Mouse (Mus musculus): ENCODE measurements around the gene Ccdc188. TPM values are rescaled to one million over a fixed set of nuclear protein-coding genes. Genes with fewer than 3 reads are reported as not detected.

Ccdc188 gene
- polyA plus RNA-seq, 1 experiment from 2014 or later = not detected

DNA sequence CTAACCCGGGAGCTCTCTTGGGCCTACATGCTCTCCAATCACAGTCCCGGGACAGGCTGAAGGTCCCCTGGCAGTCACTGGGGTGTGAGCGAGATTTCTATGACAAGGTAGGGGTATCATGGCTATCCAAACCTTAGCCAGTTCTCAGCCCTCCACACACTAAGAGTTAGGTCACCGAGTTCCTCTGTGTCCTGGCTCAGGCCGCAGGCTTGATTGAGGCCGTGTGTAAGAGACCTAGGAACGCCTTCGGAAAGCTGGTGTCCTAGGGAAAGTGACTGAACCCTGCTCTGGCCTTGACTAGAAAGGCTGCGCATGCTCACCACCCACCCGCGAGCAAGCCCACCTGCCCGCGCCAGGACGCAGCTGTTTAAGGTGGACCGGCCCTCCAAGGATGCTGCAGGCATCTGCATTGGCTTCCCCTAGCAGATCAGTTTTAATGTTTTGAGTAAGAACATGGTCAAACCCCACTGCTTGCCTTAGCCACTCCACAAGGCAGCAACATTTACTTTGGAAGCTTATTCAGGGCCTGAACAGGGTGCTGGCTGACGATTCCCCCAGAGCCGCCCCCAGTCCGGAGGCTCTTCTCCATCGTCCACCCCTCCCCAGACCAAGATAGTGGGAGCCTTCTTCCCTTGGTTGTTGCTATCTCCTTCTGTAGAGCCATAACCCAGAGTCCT is 17.8 kb downstream of the Ccdc188 start:
- H3K36me3 ChIP-seq (ENCODE audit: control insufficient read depth, insufficient read depth) = peaks cover 15% of the 10 kb centered on the region; the same call in 1 of the 2 replicates
- peak overlapping the region; percentile 70 for H3K4me2 ChIP-seq (ENCODE audit: low read depth, low read length)
- peaks cover 25% of the 10 kb centered on the region for H3K27me3 ChIP-seq (ENCODE audit: control insufficient read depth, insufficient read depth, low read depth, low read length)
- H3K4me1 ChIP-seq (ENCODE audit: control insufficient read depth, low read depth, low read length) = peaks cover 4% of the 10 kb centered on the region
- peak overlapping the region; percentile 68 for H3K4me3 ChIP-seq (ENCODE audit: low read depth, low read length)
- H3K27ac ChIP-seq (ENCODE audit: low read length) = 0 out of 2 replicates have a peak overlapping the region, but pooled peaks have one; percentile 45
- peak overlapping the region; percentile 58; the same call in 1 of the 2 replicates for H3K9ac ChIP-seq (ENCODE audit: low read depth, low read length)
- 11% methylated on average over 19 of the region's 19 CpGs for WGBS (ENCODE audit: insufficient replicate concordance)
- ATAC-seq (ENCODE audit: low read depth) = peak; percentile 12
- no peaks in the 10 kb centered on the region for H3K9me3 ChIP-seq (replicated peaks; ENCODE audit: control insufficient read depth, low read length)

DNA sequence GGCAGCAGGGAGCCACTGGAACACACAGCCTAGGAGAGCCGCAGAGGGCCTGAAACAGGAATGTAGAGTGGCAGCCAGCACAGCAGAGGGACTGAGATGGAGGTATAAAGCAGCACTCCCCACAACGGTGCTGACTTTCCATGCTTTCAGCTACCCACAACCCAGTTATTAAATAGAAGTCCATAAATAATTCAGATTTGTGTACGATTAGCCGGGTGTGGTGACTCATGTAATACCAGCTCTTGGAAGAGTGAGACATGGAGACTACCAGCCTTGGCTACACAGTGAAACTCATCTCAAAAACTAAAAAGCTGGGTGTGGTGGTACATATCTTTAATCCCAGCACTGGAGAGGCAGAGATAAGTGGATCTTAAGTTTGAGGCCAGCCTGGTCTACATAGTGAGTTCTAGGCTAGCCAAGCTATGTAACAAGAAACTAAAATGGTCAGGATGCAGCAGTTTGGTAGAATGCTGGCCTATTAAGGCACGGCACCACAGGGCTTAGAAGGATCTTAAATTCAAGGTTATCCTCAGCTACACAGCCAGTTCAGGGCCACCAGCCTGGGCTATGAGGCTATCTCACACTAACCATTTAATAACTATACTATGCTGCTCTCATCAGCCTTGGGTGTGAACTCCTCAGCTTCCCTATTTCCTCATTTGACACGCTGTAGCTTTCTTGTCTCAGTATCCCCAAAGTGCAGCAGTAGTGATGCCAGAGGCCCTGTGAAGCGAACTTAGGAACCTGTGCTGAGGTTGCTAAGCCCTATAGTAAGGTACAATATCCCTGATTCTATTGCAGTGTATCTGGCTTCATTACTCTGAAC is 19.2 kb downstream of the Ccdc188 start:
- Histone ChIP-seq H3K27ac (ENCODE audit: low read length) (no peak overlapping the region), H3K27me3 (ENCODE audit: control insufficient read depth, insufficient read depth, low read depth, low read length) (peaks cover 25% of the 10 kb centered on the region), H3K4me1 (ENCODE audit: control insufficient read depth, low read depth, low read length) (peaks cover 4% of the 10 kb centered on the region), H3K4me2 (ENCODE audit: low read depth, low read length) (no peak overlapping the region), H3K9ac (ENCODE audit: low read depth, low read length) (no peak overlapping the region), H3K4me3 (ENCODE audit: low read depth, low read length) (no peak overlapping the region), H3K9me3 (replicated peaks; ENCODE audit: control insufficient read depth, low read length) (no peaks in the 10 kb centered on the region), H3K36me3 (ENCODE audit: control insufficient read depth, insufficient read depth) (peaks cover 27% of the 10 kb centered on the region)
- 69% methylated on average over 7 of the region's 7 CpGs for WGBS (ENCODE audit: insufficient replicate concordance)
- no peak for ATAC-seq (ENCODE audit: low read depth)

DNA sequence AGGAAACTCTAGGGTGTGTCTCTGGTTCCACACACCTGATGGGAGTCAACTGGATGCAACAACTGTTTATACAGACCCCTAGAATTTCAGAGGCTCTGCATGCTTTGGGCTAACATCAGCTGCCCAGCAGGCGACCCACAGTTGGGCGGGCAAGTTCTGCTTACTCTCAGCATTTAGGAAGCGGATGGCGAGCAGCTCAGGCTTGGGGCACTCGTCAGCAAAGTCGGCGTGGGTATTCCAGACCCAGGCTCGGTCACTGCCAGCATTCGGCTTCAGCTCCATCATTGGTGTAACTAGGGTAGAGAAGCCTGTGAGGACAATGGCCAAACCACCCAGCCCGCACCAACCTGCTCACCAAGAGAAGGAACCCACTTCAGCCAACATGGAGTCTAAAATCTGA is 23.9 kb downstream of the Ccdc188 start:
- H3K9ac ChIP-seq (ENCODE audit: low read depth, low read length) = no peak overlapping the region
- H3K27ac ChIP-seq (ENCODE audit: low read length) = no peak overlapping the region
- H3K36me3 ChIP-seq (ENCODE audit: control insufficient read depth, insufficient read depth) = peaks cover 64% of the 10 kb centered on the region
- H3K9me3 ChIP-seq (replicated peaks; ENCODE audit: control insufficient read depth, low read length) = no peaks in the 10 kb centered on the region
- WGBS (ENCODE audit: insufficient replicate concordance) = 79% methylated on average over 10 of the region's 10 CpGs
- H3K27me3 ChIP-seq (ENCODE audit: control insufficient read depth, insufficient read depth, low read depth, low read length) = no peaks in the 10 kb centered on the region
- H3K4me3 ChIP-seq (ENCODE audit: low read depth, low read length) = no peak overlapping the region
- no peak for ATAC-seq (ENCODE audit: low read depth)
- no peak overlapping the region for H3K4me2 ChIP-seq (ENCODE audit: low read depth, low read length)
- H3K4me1 ChIP-seq (ENCODE audit: control insufficient read depth, low read depth, low read length) = peaks cover 1% of the 10 kb centered on the region

DNA sequence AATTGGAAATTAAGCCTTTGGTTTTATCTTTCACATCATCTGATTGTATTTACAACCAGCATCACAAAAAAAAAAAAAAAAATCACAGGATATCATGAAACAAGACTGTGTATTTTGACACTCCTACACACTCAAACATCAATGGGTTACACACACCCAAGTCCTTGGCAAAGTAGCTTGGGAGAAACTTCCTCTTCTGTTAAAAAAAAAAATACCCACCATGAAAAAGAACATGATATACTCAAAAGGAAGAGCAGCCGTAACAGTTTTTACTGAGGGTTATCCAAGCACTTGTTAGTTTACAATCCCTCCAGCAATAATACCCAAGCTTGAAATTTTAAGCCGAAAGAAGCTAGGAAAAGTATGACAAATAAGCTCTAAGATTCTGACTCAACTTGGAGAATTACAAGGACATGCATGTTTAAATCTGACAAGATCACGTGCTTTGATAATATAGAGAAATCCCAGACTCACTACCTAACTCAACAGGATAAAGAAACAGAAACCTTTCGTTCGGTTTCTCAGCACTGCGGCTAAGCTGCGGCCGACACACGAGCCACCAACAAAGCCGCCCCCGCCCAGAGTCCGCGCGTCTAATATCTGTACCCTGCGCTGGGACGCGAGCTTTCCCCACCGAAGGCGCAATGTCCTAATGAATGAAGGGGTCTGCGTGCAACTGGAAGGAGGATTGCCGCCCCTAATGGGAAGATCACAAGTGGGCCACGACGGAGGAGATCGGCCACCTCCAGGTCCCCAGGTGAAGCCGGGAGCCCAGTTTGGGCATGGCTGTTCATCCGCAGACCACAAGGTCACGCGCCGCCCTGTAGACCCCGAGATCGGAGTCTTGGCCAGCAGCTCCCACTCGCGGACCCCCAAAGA is 30.1 kb downstream of the Ccdc188 start:
- Histone ChIP-seq H3K4me1 (ENCODE audit: control insufficient read depth, low read depth, low read length) (peaks cover 32% of the 10 kb centered on the region), H3K4me3 (ENCODE audit: low read depth, low read length) (peak overlapping the region; percentile 93), H3K36me3 (ENCODE audit: control insufficient read depth, insufficient read depth) (peaks cover 48% of the 10 kb centered on the region), H3K27me3 (ENCODE audit: control insufficient read depth, insufficient read depth, low read depth, low read length) (no peaks in the 10 kb centered on the region), H3K9ac (ENCODE audit: low read depth, low read length) (peak overlapping the region; percentile 88), H3K9me3 (replicated peaks; ENCODE audit: control insufficient read depth, low read length) (no peaks in the 10 kb centered on the region), H3K27ac (ENCODE audit: low read length) (peak overlapping the region; percentile 87), H3K4me2 (ENCODE audit: low read depth, low read length) (peak overlapping the region; percentile 97)
- WGBS (ENCODE audit: insufficient replicate concordance) = under 1% methylated on average over 33 of the region's 33 CpGs
- no peak for ATAC-seq (ENCODE audit: low read depth)

DNA sequence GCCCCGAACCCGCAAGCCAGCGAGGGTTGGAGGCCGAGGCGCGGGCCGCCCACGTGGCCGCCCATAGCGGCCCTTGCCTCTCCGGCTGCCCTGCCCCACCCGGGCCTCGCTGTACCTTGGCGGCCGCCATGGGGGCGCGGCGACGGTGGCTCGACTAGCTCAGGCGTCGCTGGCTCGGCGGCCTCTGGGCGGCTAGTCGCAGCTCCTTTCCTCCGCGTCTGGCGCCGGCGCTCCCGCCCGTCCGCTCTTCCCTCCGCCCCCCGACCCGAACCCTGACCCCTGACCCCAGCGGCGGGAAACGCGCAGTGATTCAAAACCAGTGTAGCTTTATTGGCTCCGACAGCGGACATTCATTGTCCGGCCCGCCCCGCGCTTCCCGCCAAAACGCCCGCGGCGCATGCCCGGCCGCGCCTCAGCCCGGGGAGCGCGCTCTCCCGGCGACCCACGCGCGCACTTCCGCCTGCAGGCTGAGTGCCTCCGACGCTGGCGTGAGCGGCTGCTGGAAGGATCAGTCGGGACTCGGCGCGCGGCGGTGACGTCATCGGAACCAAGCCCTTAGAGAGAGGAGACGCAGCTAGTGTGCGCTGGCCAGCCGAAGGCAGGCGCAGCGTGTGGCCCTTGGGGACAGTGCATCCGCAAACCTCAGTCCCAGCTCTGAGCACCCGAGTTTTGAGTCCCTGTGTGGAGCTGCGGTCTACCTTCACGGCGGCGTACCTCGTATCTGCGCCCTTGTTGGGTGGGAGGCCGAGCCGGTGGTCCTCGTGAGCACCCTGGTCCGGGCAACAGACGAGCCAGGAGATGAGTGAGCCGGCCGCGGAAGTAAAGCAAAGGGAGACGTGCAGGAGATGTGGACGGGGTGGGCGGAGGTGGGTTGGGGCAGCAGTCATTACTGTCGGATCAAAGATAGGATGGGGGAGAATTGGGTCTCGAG is 31.0 kb downstream of the Ccdc188 start, which contains the start of the genes Trmt2a and Ranbp1:
Gene Trmt2a, plus strand, starts transcription at position 247 of the 931 bp plus-strand sequence.
Gene Ranbp1, minus strand, starts transcription at position 300 of the 931 bp plus-strand sequence.
- H3K36me3 ChIP-seq (ENCODE audit: control insufficient read depth, insufficient read depth) = peaks cover 48% of the 10 kb centered on the region
- under 1% methylated on average over 96 of the region's 102 CpGs for WGBS (ENCODE audit: insufficient replicate concordance)
- H3K4me1 ChIP-seq (ENCODE audit: control insufficient read depth, low read depth, low read length) = peaks cover 32% of the 10 kb centered on the region

DNA sequence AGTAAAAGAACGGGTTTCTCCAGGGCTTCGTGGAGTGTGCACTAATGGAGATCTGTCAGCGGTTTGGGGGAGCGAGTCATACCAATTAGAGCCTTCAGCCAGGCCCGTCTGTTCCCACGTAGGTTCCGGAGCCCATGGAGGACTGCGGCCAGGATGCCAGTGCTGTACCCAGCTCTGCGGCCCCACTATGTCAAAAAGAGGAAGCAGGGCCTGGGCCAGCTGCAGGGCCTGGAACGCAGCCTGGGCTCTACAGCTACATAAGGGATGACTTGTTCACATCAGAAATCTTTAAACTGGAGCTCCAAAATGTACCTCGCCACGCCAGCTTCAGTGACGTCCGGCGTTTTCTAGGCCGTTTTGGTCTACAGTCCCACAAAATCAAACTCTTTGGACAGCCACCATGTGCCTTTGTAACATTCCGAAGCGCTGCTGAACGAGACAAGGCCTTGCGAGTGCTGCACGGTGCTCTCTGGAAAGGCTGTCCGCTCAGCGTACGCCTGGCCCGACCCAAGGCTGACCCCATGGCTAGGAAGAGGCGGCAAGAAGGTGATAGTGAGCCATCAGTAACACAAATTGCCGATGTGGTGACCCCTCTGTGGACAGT is 31.8 kb downstream of the Ccdc188 start:
- H3K9ac ChIP-seq (ENCODE audit: low read depth, low read length) = peak overlapping the region; percentile 90
- H3K36me3 ChIP-seq (ENCODE audit: control insufficient read depth, insufficient read depth) = peaks cover 52% of the 10 kb centered on the region
- H3K4me1 ChIP-seq (ENCODE audit: control insufficient read depth, low read depth, low read length) = peaks cover 32% of the 10 kb centered on the region
- H3K27me3 ChIP-seq (ENCODE audit: control insufficient read depth, insufficient read depth, low read depth, low read length) = no peaks in the 10 kb centered on the region
- peak overlapping the region; percentile 93 for H3K4me3 ChIP-seq (ENCODE audit: low read depth, low read length)
- H3K9me3 ChIP-seq (replicated peaks; ENCODE audit: control insufficient read depth, low read length) = no peaks in the 10 kb centered on the region
- H3K27ac ChIP-seq (ENCODE audit: low read length) = peak overlapping the region; percentile 90
- peak; percentile 5; the same call in 1 of the 2 replicates for ATAC-seq (ENCODE audit: low read depth)
- H3K4me2 ChIP-seq (ENCODE audit: low read depth, low read length) = peak overlapping the region; percentile 97
- WGBS (ENCODE audit: insufficient replicate concordance) = 2% methylated on average over 27 of the region's 27 CpGs

More for the DNA sequence above, 31.0 kb downstream of the Ccdc188 start, which contains the start of the genes Trmt2a and Ranbp1:
- Histone ChIP-seq H3K4me2 (ENCODE audit: low read depth, low read length) (peak within 1 kb of the TSS; percentile 97), H3K9ac (ENCODE audit: low read depth, low read length) (peak within 1 kb of the TSS; percentile 90), H3K27ac (ENCODE audit: low read length) (peak within 1 kb of the TSS; percentile 90), H3K4me3 (ENCODE audit: low read depth, low read length) (peak within 1 kb of the TSS; percentile 93), H3K27me3 (ENCODE audit: control insufficient read depth, insufficient read depth, low read depth, low read length) (no peaks in the 10 kb centered on the region), H3K9me3 (replicated peaks; ENCODE audit: control insufficient read depth, low read length) (no peaks in the 10 kb centered on the region)
- peak; percentile 92 for ATAC-seq (ENCODE audit: low read depth)

DNA sequence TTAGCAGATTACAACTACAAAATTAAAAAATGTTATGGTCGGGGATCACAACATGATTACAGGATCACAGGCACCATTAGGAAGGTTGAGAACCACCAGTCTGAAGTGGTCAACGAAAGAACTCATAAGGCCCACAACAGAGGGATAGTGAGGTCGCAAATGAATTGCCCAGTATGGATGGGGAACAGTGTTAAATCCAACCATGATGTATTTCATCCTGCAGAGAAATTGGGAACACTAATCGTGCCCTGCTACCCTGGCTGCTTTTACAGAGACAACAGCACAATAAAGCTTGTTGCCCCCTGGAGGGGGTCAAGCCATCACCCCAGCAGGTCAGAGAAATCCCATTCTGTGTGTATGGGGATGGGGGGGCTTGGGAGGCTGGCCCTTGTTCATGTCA is 32.6 kb downstream of the Ccdc188 start:
- H3K9ac ChIP-seq (ENCODE audit: low read depth, low read length) = peak overlapping the region; percentile 90
- 55% methylated on average over 4 of the region's 4 CpGs for WGBS (ENCODE audit: insufficient replicate concordance)
- peaks cover 32% of the 10 kb centered on the region for H3K4me1 ChIP-seq (ENCODE audit: control insufficient read depth, low read depth, low read length)
- no peak overlapping the region; the same call in 1 of the 2 replicates for H3K27ac ChIP-seq (ENCODE audit: low read length)
- peak overlapping the region; percentile 93 for H3K4me3 ChIP-seq (ENCODE audit: low read depth, low read length)
- no peaks in the 10 kb centered on the region for H3K9me3 ChIP-seq (replicated peaks; ENCODE audit: control insufficient read depth, low read length)
- peaks cover 52% of the 10 kb centered on the region for H3K36me3 ChIP-seq (ENCODE audit: control insufficient read depth, insufficient read depth)
- no peaks in the 10 kb centered on the region for H3K27me3 ChIP-seq (ENCODE audit: control insufficient read depth, insufficient read depth, low read depth, low read length)
- no peak for ATAC-seq (ENCODE audit: low read depth)
- peak overlapping the region; percentile 97 for H3K4me2 ChIP-seq (ENCODE audit: low read depth, low read length)

Data from liver, embryonic 16.5 days (tissue).